In genomic region chr10:127480833-127481813, GRCm38 (mm10) we compare ENCODE assay signal across 8 mouse cellular contexts. TPM values are rescaled to one million over a fixed set of nuclear protein-coding genes. Genes with fewer than 3 reads are reported as not detected.
DNase-seq lines count a peak whose midpoint lies in the region; ATAC-seq lines count a peak whose summit lies in the region.

No protein-coding gene starts in this region.

- no peaks in the 10 kb centered on the region for H3K27me3 ChIP-seq in kidney, embryonic 14.5 days (ENCODE audit: control insufficient read depth, insufficient read depth, low read length)
- no peaks in the 10 kb centered on the region for H3K27me3 ChIP-seq in forebrain, embryonic 12.5 days

- H3K9ac ChIP-seq in kidney, embryonic 14.5 days (ENCODE audit: low read depth, low read length) = no peak overlapping the region
- no peak overlapping the region for H3K9ac ChIP-seq in forebrain, embryonic 12.5 days

- no peak overlapping the region for H3K4me2 ChIP-seq in kidney, embryonic 14.5 days (replicated peaks; ENCODE audit: low read depth, low read length)
- no peak overlapping the region for H3K4me2 ChIP-seq in forebrain, embryonic 12.5 days

- intact Hi-C loops in heart, postnatal 10 days (cut with DNase I) = no loop called here
- intact Hi-C loops in left cerebral cortex, postnatal 25 days (cut with DNase I) = loop anchor here (5.0 kb wide), 1 partner anchor 129 kb away; the partner anchor contains the start of gene Inhbe

- ATAC-seq in kidney, embryonic 14.5 days (ENCODE audit: low FRiP score, low TSS enrichment) = no peak
- ATAC-seq in forebrain, embryonic 12.5 days (ENCODE audit: low FRiP score) = no peak

- H3K4me1 ChIP-seq in kidney, embryonic 14.5 days (ENCODE audit: control insufficient read depth, insufficient read depth, low read length) = peaks cover 4% of the 10 kb centered on the region; the same call in 1 of the 2 replicates
- H3K4me1 ChIP-seq in forebrain, embryonic 12.5 days = no peaks in the 10 kb centered on the region

- 85% methylated on average over 19 of the region's 19 CpGs for WGBS in kidney, embryonic 14.5 days
- WGBS in forebrain, embryonic 12.5 days = 86% methylated on average over 18 of the region's 19 CpGs

- peak; percentile 35 for DNase-seq in kidney, adult 18-20 months
- peak; percentile 83 to 86 for DNase-seq in adrenal gland, postnatal 36 days
- DNase-seq in heart, postnatal 10 days = peak; percentile 63 to 65
- peak; percentile 69 to 91 for DNase-seq in left cerebral cortex, postnatal 25 days (ENCODE audit: low spot score in 2 of 2)
- peak; percentile 61 to 63 for DNase-seq in monocyte, adult 2 months (ENCODE audit: low read depth in 1 of 2, low spot score in 2 of 2)
- no peak for DNase-seq in cerebellum, adult 11-12 months

- no peak overlapping the region for H3K27ac ChIP-seq in kidney, embryonic 14.5 days (ENCODE audit: low read depth, low read length)
- no peak overlapping the region for H3K27ac ChIP-seq in forebrain, embryonic 12.5 days

- H3K9me3 ChIP-seq in kidney, embryonic 14.5 days (ENCODE audit: control insufficient read depth, low read length) = no peaks in the 10 kb centered on the region
- H3K9me3 ChIP-seq in forebrain, embryonic 12.5 days = no peaks in the 10 kb centered on the region

- no peak overlapping the region for H3K4me3 ChIP-seq in kidney, embryonic 14.5 days (ENCODE audit: low read length)
- H3K4me3 ChIP-seq in forebrain, embryonic 12.5 days (replicated peaks) = no peak overlapping the region

- peaks cover 28% of the 10 kb centered on the region for H3K36me3 ChIP-seq in kidney, embryonic 14.5 days (ENCODE audit: control insufficient read depth, insufficient read depth, low read length)
- peaks cover 55% of the 10 kb centered on the region for H3K36me3 ChIP-seq in forebrain, embryonic 12.5 days (replicated peaks)

RNA-seq across cellular contexts. Expression of gene Stac3, which starts 20.4 kb away (rescaled TPM):
- 0.39 and 0.50 TPM in 2 replicates for polyA plus RNA-seq in kidney, embryonic 14.5 days (2014; fragmentation: Nextera tagmentation; extraction: Ambion mirVana)
- 1 to 10 TPM; 2.2 to 3.4 TPM for total RNA-seq in adrenal gland, postnatal 36 days (2021)
- 1 to 10 TPM; 1.1 to 1.7 TPM for total RNA-seq in heart, postnatal 10 days (2021)
- total RNA-seq in left cerebral cortex, postnatal 25 days (2021) = 1 to 10 TPM; 4.3 to 5.6 TPM
- 1.2 and 1.8 TPM in 2 replicates for polyA plus RNA-seq in forebrain, embryonic 12.5 days (2016; fragmentation: Nextera tagmentation; extraction: Ambion mirVana)

RNA-seq across cellular contexts. Expression of gene Ndufa4l2, which starts 33.6 kb away (rescaled TPM):
- 27.1 and 32.7 TPM in 2 replicates for polyA plus RNA-seq in kidney, embryonic 14.5 days (2014; fragmentation: Nextera tagmentation; extraction: Ambion mirVana)
- total RNA-seq in adrenal gland, postnatal 36 days (2021) = 10 to 100 TPM; 29.7 to 45.6 TPM
- total RNA-seq in heart, postnatal 10 days (2021) = 10 to 100 TPM; 44.5 to 54.0 TPM
- total RNA-seq in left cerebral cortex, postnatal 25 days (2021) = 1 to 10 TPM; 2.9 to 6.7 TPM
- 5.9 and 9.0 TPM in 2 replicates for polyA plus RNA-seq in forebrain, embryonic 12.5 days (2016; fragmentation: Nextera tagmentation; extraction: Ambion mirVana)

RNA-seq across cellular contexts. Expression of gene Shmt2, which starts 41.1 kb away (rescaled TPM):
- 68.9 and 99.8 TPM in 2 replicates for polyA plus RNA-seq in kidney, embryonic 14.5 days (2014; fragmentation: Nextera tagmentation; extraction: Ambion mirVana)
- total RNA-seq in adrenal gland, postnatal 36 days (2021) = 10 to 100 TPM; 46.8 to 47.1 TPM
- 10 to 100 TPM; 41.3 to 41.7 TPM for total RNA-seq in heart, postnatal 10 days (2021)
- total RNA-seq in left cerebral cortex, postnatal 25 days (2021) = 10 to 100 TPM; 25.7 to 29.9 TPM
- 103 and 105 TPM in 2 replicates for polyA plus RNA-seq in forebrain, embryonic 12.5 days (2016; fragmentation: Nextera tagmentation; extraction: Ambion mirVana)

RNA-seq across cellular contexts. Expression of gene Nxph4, which starts 53.2 kb away (rescaled TPM):
- 0.49 and 1.2 TPM in 2 replicates for polyA plus RNA-seq in kidney, embryonic 14.5 days (2014; fragmentation: Nextera tagmentation; extraction: Ambion mirVana)
- 1 to 10 TPM; 5.0 to 6.3 TPM for total RNA-seq in adrenal gland, postnatal 36 days (2021)
- total RNA-seq in heart, postnatal 10 days (2021) = 1 to 10 TPM; 1.3 to 1.8 TPM
- 1 to 10 TPM; 5.5 to 6.9 TPM for total RNA-seq in left cerebral cortex, postnatal 25 days (2021)
- polyA plus RNA-seq in forebrain, embryonic 12.5 days (2016; fragmentation: Nextera tagmentation; extraction: Ambion mirVana) = 60.0 and 62.4 TPM in 2 replicates

Comparison
In these comparisons a context has a peak if more than half of its experiments do, and no peak if none do; other contexts are left out.
1. RNA of gene Ndufa4l2, which starts 33.6 kb away (total RNA-seq): 44.5 to 54.0 TPM in heart, postnatal 10 days and 29.7 to 45.6 TPM in adrenal gland, postnatal 36 days; 2.9 to 6.7 TPM in left cerebral cortex, postnatal 25 days; every median in the first group is over 4 times any median in the second.